30 mouse cellular contexts compared by ENCODE assay signal in the genomic region with DNA sequence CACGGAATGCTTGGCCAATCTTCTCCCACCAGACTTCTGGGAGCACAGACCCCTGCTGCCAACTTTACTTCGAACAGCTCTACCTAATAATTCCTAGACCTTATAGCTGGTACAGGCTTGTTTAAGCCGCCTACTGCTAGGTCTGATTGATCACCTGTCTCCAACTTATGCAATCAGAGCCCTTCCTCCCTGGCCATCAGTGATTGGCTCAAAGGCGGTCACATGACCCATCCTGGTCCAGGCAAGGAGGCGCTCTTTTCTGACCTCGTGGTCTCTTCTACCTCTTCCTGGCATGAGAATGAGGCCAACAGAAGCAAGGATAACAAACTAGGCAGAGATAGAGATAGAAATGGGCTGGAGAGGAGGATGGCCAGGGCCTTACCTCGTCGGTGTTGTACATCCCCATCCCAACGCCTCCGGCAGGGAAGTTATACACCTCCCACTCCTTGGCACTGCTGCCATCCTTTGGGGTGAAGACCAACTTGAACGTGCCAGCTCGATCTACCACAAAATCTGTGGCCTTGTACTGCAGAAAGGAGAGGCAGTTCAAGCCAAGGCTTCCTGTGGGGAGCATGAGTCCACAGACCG. TPM values are rescaled to one million over a fixed set of nuclear protein-coding genes. Genes with fewer than 3 reads are reported as not detected.
DNase-seq lines count a peak whose midpoint lies in the region; ATAC-seq and TF ChIP-seq lines count a peak whose summit lies in the region.
"Had no signal": no experiment of that assay in that cellular context is flagged by ENCODE, and none has a peak within 500 bp of the region (broad histone marks: within the 10 kb centered on the region; RNA-seq: fewer than 3 reads in every experiment).

No protein-coding gene starts in this region.

- WGBS in intestine, postnatal 0 days: 89% methylated on average over 13 of the region's 13 CpGs
- WGBS in intestine, embryonic 15.5 days: 92% methylated on average over 13 of the region's 13 CpGs

- no peaks in the 10 kb centered on the region for H3K27me3 ChIP-seq in intestine, postnatal 0 days (replicated peaks; ENCODE audit: control insufficient read depth, insufficient read depth, low read length)
- no peaks in the 10 kb centered on the region for H3K27me3 ChIP-seq in intestine, embryonic 15.5 days (replicated peaks)
- H3K27me3 ChIP-seq: embryonic facial prominence, embryonic 12.5 days; forebrain, embryonic 15.5 days; heart, embryonic 13.5 days; hindbrain, embryonic 15.5 days; liver, embryonic 15.5 days; lung, embryonic 15.5 days; midbrain, embryonic 12.5 days; neural tube, embryonic 13.5 days had no signal

- H3K27ac ChIP-seq in intestine, postnatal 0 days (ENCODE audit: low read depth, low read length): no peak overlapping the region
- H3K27ac ChIP-seq in intestine, embryonic 15.5 days: no peak overlapping the region
- H3K27ac ChIP-seq: embryonic facial prominence, embryonic 12.5 days; forebrain, embryonic 10.5 days; forebrain, embryonic 15.5 days; gastrocnemius, adult 2 months; heart, embryonic 13.5 days; hindbrain, embryonic 10.5 days; hindbrain, embryonic 15.5 days; liver, embryonic 15.5 days; lung, embryonic 15.5 days; midbrain, embryonic 12.5 days; neural tube, embryonic 13.5 days had no signal

- no peak overlapping the region for H3K4me3 ChIP-seq in intestine, postnatal 0 days (ENCODE audit: low read depth, low read length)
- H3K4me3 ChIP-seq in intestine, embryonic 15.5 days (replicated peaks): no peak overlapping the region
- H3K4me3 ChIP-seq: embryonic facial prominence, embryonic 12.5 days; forebrain, embryonic 10.5 days; forebrain, embryonic 15.5 days; gastrocnemius, adult 2 months; heart, embryonic 13.5 days; hindbrain, embryonic 10.5 days; hindbrain, embryonic 15.5 days; liver, embryonic 15.5 days; lung, embryonic 15.5 days; midbrain, embryonic 12.5 days; neural tube, embryonic 13.5 days had no signal

- TF ChIP-seq CTCF in intestine, postnatal 0 days (IDR thresholded peaks at IDR 0.05; ENCODE audit: low read depth): no peak

- H3K36me3 ChIP-seq in intestine, postnatal 0 days (ENCODE audit: control insufficient read depth, insufficient read depth): peaks cover 83% of the 10 kb centered on the region
- peaks cover 86% of the 10 kb centered on the region for H3K36me3 ChIP-seq in intestine, embryonic 15.5 days

- no peaks in the 10 kb centered on the region for H3K9me3 ChIP-seq in intestine, postnatal 0 days (ENCODE audit: control insufficient read depth)
- H3K9me3 ChIP-seq in intestine, embryonic 15.5 days: no peaks in the 10 kb centered on the region
- H3K9me3 ChIP-seq: embryonic facial prominence, embryonic 12.5 days; forebrain, embryonic 10.5 days; forebrain, embryonic 15.5 days; heart, embryonic 13.5 days; hindbrain, embryonic 10.5 days; hindbrain, embryonic 15.5 days; liver, embryonic 15.5 days; lung, embryonic 15.5 days; midbrain, embryonic 12.5 days; neural tube, embryonic 13.5 days had no signal

- no peak overlapping the region for H3K4me2 ChIP-seq in intestine, postnatal 0 days (replicated peaks; ENCODE audit: low read depth)
- no peak overlapping the region for H3K4me2 ChIP-seq in intestine, embryonic 15.5 days (replicated peaks)
- H3K4me2 ChIP-seq: embryonic facial prominence, embryonic 12.5 days; forebrain, embryonic 15.5 days; heart, embryonic 13.5 days; hindbrain, embryonic 15.5 days; liver, embryonic 15.5 days; lung, embryonic 15.5 days; midbrain, embryonic 12.5 days; neural tube, embryonic 13.5 days had no signal

- peak; percentile 78 for DNase-seq in ES-CJ7 (ENCODE audit: low read depth, low spot score)
- peak; percentile 75 for DNase-seq in gonadal fat pad, adult 2 months (ENCODE audit: low read depth)
- DNase-seq in ovary, adult 18-20 months (ENCODE audit: low spot score): no peak
- no peak for DNase-seq in urinary bladder, postnatal 14 days (ENCODE audit: low spot score)
- DNase-seq: adrenal gland, postnatal 25 days; cerebellum, adult 11-12 months; cerebellum, adult 9-11 months; embryo, embryonic 11 days; gastrocnemius, adult 2 months; gastrocnemius, postnatal 36 days; heart, postnatal 10 days; kidney, adult 8-10 months; kidney, postnatal 10 days; layer of hippocampus, adult 9-11 months; liver; thymus, postnatal 4 days had no signal

- 0 out of 2 replicates have a peak, but pooled peaks have one; percentile 4 for ATAC-seq in intestine, postnatal 0 days
- ATAC-seq in intestine, embryonic 15.5 days: no peak
- ATAC-seq in activated CD4-positive, CD25-positive, alpha-beta regulatory T cell, adult 4 months: no peak
- ATAC-seq: forebrain, embryonic 15.5 days; inflammation-experienced regulatory T-cells, adult 6 months had no signal

- no peaks in the 10 kb centered on the region for H3K4me1 ChIP-seq in intestine, postnatal 0 days (replicated peaks; ENCODE audit: control insufficient read depth, insufficient read depth, low read length)
- no peaks in the 10 kb centered on the region for H3K4me1 ChIP-seq in intestine, embryonic 15.5 days (replicated peaks)
- H3K4me1 ChIP-seq: embryonic facial prominence, embryonic 12.5 days; forebrain, embryonic 10.5 days; hindbrain, embryonic 10.5 days; liver, embryonic 15.5 days; lung, embryonic 15.5 days; midbrain, embryonic 12.5 days had no signal

- H3K9ac ChIP-seq in intestine, postnatal 0 days (ENCODE audit: low read depth, low read length): no peak overlapping the region
- H3K9ac ChIP-seq in intestine, embryonic 15.5 days: no peak overlapping the region
- H3K9ac ChIP-seq: embryonic facial prominence, embryonic 12.5 days; forebrain, embryonic 15.5 days; heart, embryonic 13.5 days; hindbrain, embryonic 15.5 days; liver, embryonic 15.5 days; lung, embryonic 15.5 days; midbrain, embryonic 12.5 days; neural tube, embryonic 13.5 days had no signal

RNA-seq across cellular contexts. Expression of a gene that starts 16.7 kb away (rescaled TPM):
- 185 and 190 TPM in 2 replicates for polyA plus RNA-seq in intestine, postnatal 0 days (2015; fragmentation: Nextera tagmentation; extraction: Ambion mirVana)
- polyA plus RNA-seq in intestine, embryonic 15.5 days (2015; fragmentation: Nextera tagmentation; extraction: Ambion mirVana): 520 and 568 TPM in 2 replicates
- 200 and 210 TPM in 2 replicates for polyA plus RNA-seq in gonadal fat pad, adult 2 months (2012; rRNA removed)
- polyA plus RNA-seq in activated CD4-positive, CD25-positive, alpha-beta regulatory T cell, adult 4 months (2017; shearing (Covaris generic)): 10 to 100 TPM; 24.8 to 31.7 TPM

Comparison
In these comparisons a context has a peak if more than half of its experiments do, and no peak if none do; other contexts are left out.
1. DNase-seq: peak in ES-CJ7 (single experiment) and gonadal fat pad, adult 2 months (single experiment); none in ovary, adult 18-20 months (single experiment) and urinary bladder, postnatal 14 days (single experiment).